Mouse (Mus musculus): ENCODE measurements around the gene Limd1.

- TF ChIP-seq CTCF (IDR thresholded peaks at IDR 0.05; ENCODE audit: low read depth, low read length) (no peak), TAL1 (conservative IDR thresholded peaks at IDR 0.05; ENCODE audit: low read depth, low read length) (no peak), GATA1 (IDR thresholded peaks at IDR 0.05; ENCODE audit: borderline replicate concordance, low read length) (no peak), POLR2AphosphoS5 (IDR thresholded peaks at IDR 0.05; ENCODE audit: insufficient replicate concordance, low read depth, low read length) (no peak)
These were observed 10.0 kb upstream of the Limd1 start for GRCm38 (mm10) chr9:123468406-123469085.

All from G1E (cell line).